Mouse (Mus musculus) retina, postnatal 7 days (tissue): ENCODE measurements around the gene Gm12355.

ENCODE experiments used
- DNase-seq: peaks from one replicate; pipeline ENCODE4 v3.0.0-alpha.2; 2012; ENCODE audit warnings: low read depth, low spot score

The Gm12355 gene

GRCm38 (mm10) chr11:98602090-98602690 lies 23.3 kb downstream of the Gm12355 start:
- peak; percentile 63 for DNase-seq

GRCm38 (mm10) chr11:98599291-98599690 lies 26.2 kb downstream of the Gm12355 start:
- no peak for DNase-seq

- DNase-seq, result no peak
Observed at GRCm38 (mm10) chr11:98598851-98599290, 26.6 kb downstream of the Gm12355 start.

- DNase-seq, result no peak
Observed at GRCm38 (mm10) chr11:98597991-98598390, 27.5 kb downstream of the Gm12355 start, which contains the start of gene Lrrc3c. Lrrc3c (plus strand) TSS chr11:98598291.

GRCm38 (mm10) chr11:98597363-98597762 lies 28.1 kb downstream of the Gm12355 start:
- peak; percentile 71 for DNase-seq

- no peak for DNase-seq
Observed at GRCm38 (mm10) chr11:98595955-98596354, 29.5 kb downstream of the Gm12355 start.

- no peak for DNase-seq
Observed at GRCm38 (mm10) chr11:98595473-98595872, 30.0 kb downstream of the Gm12355 start.

GRCm38 (mm10) chr11:98595021-98595420 lies 30.4 kb downstream of the Gm12355 start:
- DNase-seq, result no peak

- no peak for DNase-seq
Observed at GRCm38 (mm10) chr11:98590548-98591445, 34.7 kb downstream of the Gm12355 start.

GRCm38 (mm10) chr11:98589306-98589705 lies 36.2 kb downstream of the Gm12355 start:
- DNase-seq, result no peak

- no peak for DNase-seq
Observed at GRCm38 (mm10) chr11:98588833-98589281, 36.6 kb downstream of the Gm12355 start.

- DNase-seq, result no peak
Observed at GRCm38 (mm10) chr11:98587684-98588546, 37.5 kb downstream of the Gm12355 start.

- DNase-seq, result peak; percentile 92
Observed at GRCm38 (mm10) chr11:98586892-98587563, 38.4 kb downstream of the Gm12355 start, which contains the start of gene Ormdl3. Ormdl3 (minus strand) TSS chr11:98587368.

GRCm38 (mm10) chr11:98586087-98586891 lies 39.2 kb downstream of the Gm12355 start:
- DNase-seq, result no peak

GRCm38 (mm10) chr11:98584629-98585177 lies 40.8 kb downstream of the Gm12355 start:
- DNase-seq, result no peak

- no peak for DNase-seq
Observed at GRCm38 (mm10) chr11:98584146-98584545, 41.3 kb downstream of the Gm12355 start.

GRCm38 (mm10) chr11:98583571-98583970 lies 41.9 kb downstream of the Gm12355 start:
- DNase-seq, result no peak

GRCm38 (mm10) chr11:98583265-98583552 lies 42.3 kb downstream of the Gm12355 start:
- no peak for DNase-seq

- DNase-seq, result no peak
Observed at GRCm38 (mm10) chr11:98582551-98583264, 42.8 kb downstream of the Gm12355 start.

- no peak for DNase-seq
Observed at GRCm38 (mm10) chr11:98582030-98582388, 43.5 kb downstream of the Gm12355 start.
